21 mouse cellular contexts compared by ENCODE assay signal in the genomic region with DNA sequence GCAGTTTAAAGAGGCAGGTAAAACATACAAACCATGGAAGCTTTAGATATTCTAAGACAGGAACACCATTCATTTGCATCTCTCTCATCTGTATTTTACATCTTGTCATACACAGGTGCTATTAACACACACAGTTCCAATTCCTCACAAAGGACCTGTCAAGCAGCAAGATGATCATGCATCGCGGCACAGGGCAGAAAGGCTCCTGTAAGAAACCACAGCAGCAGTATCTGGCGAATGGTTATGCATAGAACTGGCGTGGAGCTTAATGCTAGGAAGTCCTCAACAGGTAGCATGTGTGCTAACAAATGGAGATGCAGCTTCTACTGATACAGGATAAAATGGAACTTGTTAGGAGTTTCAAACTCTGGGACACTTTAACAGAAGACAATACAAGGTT. TPM values are rescaled to one million over a fixed set of nuclear protein-coding genes. Genes with fewer than 3 reads are reported as not detected.
DNase-seq lines count a peak whose midpoint lies in the region; TF ChIP-seq lines count a peak whose summit lies in the region.
"Not testable (repeated sequence)": the region's sequence is repeated elsewhere in the genome, so short reads cannot be mapped to it uniquely, and the experiment has no call there.
"Had no signal": no experiment of that assay in that cellular context is flagged by ENCODE, and none has a peak within 500 bp of the region (broad histone marks: within the 10 kb centered on the region; RNA-seq: fewer than 3 reads in every experiment).

No protein-coding gene starts in this region.

- not testable (repeated sequence) for H3K4me3 ChIP-seq in lung, adult 2 months (replicated peaks; ENCODE audit: extremely low read depth, low read depth, low read length)

- DNase-seq in adrenal gland, postnatal 14 days = peak; percentile 7
- peak; percentile 10 for DNase-seq in gastrocnemius, adult 18-20 months (ENCODE audit: low spot score)
- peak; percentile 7 for DNase-seq in heart, postnatal 25 days (ENCODE audit: low spot score)
- DNase-seq in kidney, postnatal 4 days = peak; percentile 4 to 5
- peak; percentile 28 for DNase-seq in lung, adult 2 months
- peak; percentile 25 for DNase-seq in right cerebral cortex, postnatal 10 days (ENCODE audit: low spot score in 2 of 2)
- peak; percentile 14 to 29 for DNase-seq in thymus, postnatal 10 days (ENCODE audit: low spot score in 2 of 2)
- peak; percentile 17 to 29 for DNase-seq in urinary bladder, postnatal 36 days (ENCODE audit: low spot score in 2 of 2)

- 70% methylated on average over 4 of the region's 4 CpGs for WGBS in lung, adult 2 months

- not testable (repeated sequence) for TF ChIP-seq POLR2A in lung, adult 2 months (IDR thresholded peaks at IDR 0.05; ENCODE audit: borderline replicate concordance, extremely low read depth, low read depth, low read length)

- not testable (repeated sequence) for TF ChIP-seq CTCF in lung, adult 2 months (IDR thresholded peaks at IDR 0.05; ENCODE audit: insufficient read depth, low read length)

- intact Hi-C loops in heart, postnatal 25 days (cut with DNase I) = not testable (repeated sequence)

- not testable (repeated sequence) for H3K4me1 ChIP-seq in lung, adult 2 months (ENCODE audit: control insufficient read depth, insufficient read depth, low read length)

RNA-seq across cellular contexts. Expression of a gene that starts 20.2 kb away (rescaled TPM):
- total RNA-seq in adrenal gland, postnatal 14 days (2021) = not detected in 2 replicates
- not detected for total RNA-seq in gastrocnemius, adult 18-20 months (2021)
- total RNA-seq in heart, postnatal 25 days (2021) = not detected
- not detected in 2 replicates for polyA plus RNA-seq in lung, adult 2 months (2012; rRNA removed)
- total RNA-seq: adrenal gland, adult 18-20 months; ES-E14; layer of hippocampus, postnatal 10 days; megakaryocyte-erythroid progenitor cell, adult 5-6 weeks; midbrain, postnatal 0 days had no signal
- polyA plus RNA-seq: C2C12; forebrain, embryonic 13.5 days; heart, embryonic 10.5 days; kidney, embryonic 14.5 days; limb, embryonic 10.5 days; liver, embryonic 12.5 days; lung, embryonic 16.5 days; midbrain, postnatal 0 days; neural tube, embryonic 11.5 days had no signal

RNA-seq across cellular contexts. Expression of a gene that starts 43.4 kb away (rescaled TPM):
- 4.3 and 11.3 TPM in 2 replicates for total RNA-seq in adrenal gland, postnatal 14 days (2021)
- 1 to 10 TPM in 1 of 2 experiments, under 1 TPM in 1; 0.55 to 1.3 TPM for total RNA-seq in gastrocnemius, adult 18-20 months (2021)
- 1 to 10 TPM; 3.0 to 3.5 TPM for total RNA-seq in heart, postnatal 25 days (2021)
- polyA plus RNA-seq in lung, adult 2 months (2012; rRNA removed) = 13.7 and 20.1 TPM in 2 replicates
- polyA plus RNA-seq: C2C12 had no signal

RNA-seq across cellular contexts. Expression of a gene that starts 44.9 kb away (rescaled TPM):
- total RNA-seq in adrenal gland, postnatal 14 days (2021) = 3.1 and 7.9 TPM in 2 replicates
- 1 to 10 TPM in 1 of 2 experiments, under 1 TPM in 1; 0.73 to 1.4 TPM for total RNA-seq in gastrocnemius, adult 18-20 months (2021)
- total RNA-seq in heart, postnatal 25 days (2021) = 1 to 10 TPM; 1.7 to 2.9 TPM
- polyA plus RNA-seq in lung, adult 2 months (2012; rRNA removed) = 6.3 and 11.4 TPM in 2 replicates
